Mouse (Mus musculus) activated CD4-positive, CD25-positive, alpha-beta regulatory T cell, adult 4 months (primary cell): ENCODE results near the gene Trmo. TPM values are rescaled to one million over a fixed set of nuclear protein-coding genes. Genes with fewer than 3 reads are reported as not detected.

Experiments
- ATAC-seq: one replicate; pipeline ENCODE4 v1.8.0; 2017
- polyA plus RNA-seq, 2 experiments: library from polyadenylated mRNA; unstranded; fragments of 100-300 nt; shearing (Covaris generic); gene quantifications; one replicate each; pipeline ENCODE4 v1.2.1; 2017

Gene Trmo
- 10 to 100 TPM; 10.9 to 16.3 TPM for polyA plus RNA-seq

- ATAC-seq = peak; percentile 93
Observed at GRCm38 (mm10) chr4:46389013-46389611, at the start of gene Trmo. Gene Trmo (minus strand): TSS chr4:46389437.

- no peak for ATAC-seq
Observed at GRCm38 (mm10) chr4:46432339-46433036, 43.3 kb upstream of the Trmo start.

GRCm38 (mm10) chr4:46428903-46429499 lies 39.8 kb upstream of the Trmo start:
- no peak for ATAC-seq

GRCm38 (mm10) chr4:46422625-46423024 lies 33.4 kb upstream of the Trmo start:
- no peak for ATAC-seq

- ATAC-seq = no peak
Observed at GRCm38 (mm10) chr4:46418851-46419250, 29.6 kb upstream of the Trmo start.

GRCm38 (mm10) chr4:46417491-46417890 lies 28.3 kb upstream of the Trmo start:
- ATAC-seq = no peak

GRCm38 (mm10) chr4:46413406-46413805 lies 24.2 kb upstream of the Trmo start, which contains the start of gene Hemgn:
Gene Hemgn (minus strand): TSS chr4:46413506.
- no peak for ATAC-seq

- no peak for ATAC-seq
Observed at GRCm38 (mm10) chr4:46412113-46412512, 22.9 kb upstream of the Trmo start.

GRCm38 (mm10) chr4:46411489-46411888 lies 22.3 kb upstream of the Trmo start:
- ATAC-seq = peak; percentile 49

- no peak for ATAC-seq
Observed at GRCm38 (mm10) chr4:46410677-46411076, 21.4 kb upstream of the Trmo start.

GRCm38 (mm10) chr4:46406966-46407703 lies 17.9 kb upstream of the Trmo start:
- no peak for ATAC-seq

- peak; percentile 85 for ATAC-seq
Observed at GRCm38 (mm10) chr4:46404042-46404795, 15.0 kb upstream of the Trmo start.

- ATAC-seq = no peak
Observed at GRCm38 (mm10) chr4:46398839-46399238, 9.6 kb upstream of the Trmo start.

GRCm38 (mm10) chr4:46395736-46396135 lies 6.5 kb upstream of the Trmo start:
- no peak for ATAC-seq

- no peak for ATAC-seq
Observed at GRCm38 (mm10) chr4:46394388-46394787, 5.2 kb upstream of the Trmo start.

GRCm38 (mm10) chr4:46390390-46390970 lies 1.2 kb upstream of the Trmo start:
- ATAC-seq = peak; percentile 38

GRCm38 (mm10) chr4:46389612-46390341 lies 540 bp upstream of the Trmo start:
- ATAC-seq = no peak

GRCm38 (mm10) chr4:46388556-46388955 lies 681 bp downstream of the Trmo start:
- peak; percentile 30 for ATAC-seq

- peak; percentile 76 for ATAC-seq
Observed at GRCm38 (mm10) chr4:46374869-46375368, 14.3 kb downstream of the Trmo start.

GRCm38 (mm10) chr4:46374455-46374854 lies 14.8 kb downstream of the Trmo start:
- no peak for ATAC-seq

GRCm38 (mm10) chr4:46371030-46371429 lies 18.2 kb downstream of the Trmo start:
- no peak for ATAC-seq
